12 mouse cellular contexts compared by ENCODE assay signal in genomic region chr2:167328340-167328739, GRCm38 (mm10). TPM values are rescaled to one million over a fixed set of nuclear protein-coding genes. Genes with fewer than 3 reads are reported as not detected.
DNase-seq lines count a peak whose midpoint lies in the region.
"Had no signal": no experiment of that assay in that cellular context is flagged by ENCODE, and none has a peak within 500 bp of the region (broad histone marks: within the 10 kb centered on the region; RNA-seq: fewer than 3 reads in every experiment).

No protein-coding gene starts in this region.

- DNase-seq in gastrocnemius, adult 18-20 months (ENCODE audit: low spot score): peak; percentile 56
- DNase-seq in gastrocnemius, postnatal 4 days (ENCODE audit: low spot score in 2 of 2): no peak
- peak; percentile 34 for DNase-seq in lung, postnatal 10 days
- no peak for DNase-seq in lung, adult 18-20 months
- DNase-seq in cerebellum, postnatal 14 days: peak; percentile 84 to 85
- DNase-seq in thymus, postnatal 36 days: no peak
- no peak for DNase-seq in frontal cortex, postnatal 14 days (ENCODE audit: low spot score in 2 of 2)
- DNase-seq: B cell, adult 2 months; kidney, adult 18-20 months; kidney, postnatal 14 days; lung, adult 2 months; thymus, postnatal 4 days had no signal

RNA-seq across cellular contexts. Expression of gene B4galt5, which starts 20.6 kb away (rescaled TPM):
- 1 to 10 TPM; 6.9 to 7.9 TPM for total RNA-seq in gastrocnemius, adult 18-20 months (2021)
- total RNA-seq in gastrocnemius, postnatal 4 days (2021): 10 to 100 TPM; 40.0 to 41.0 TPM

Comparison
In these comparisons a context has a peak if more than half of its experiments do, and no peak if none do; other contexts are left out.
1. DNase-seq: peak in gastrocnemius, adult 18-20 months (single experiment), lung, postnatal 10 days (single experiment) and cerebellum, postnatal 14 days (2 of 2); none in gastrocnemius, postnatal 4 days (0 of 2), lung, adult 18-20 months (0 of 2), thymus, postnatal 36 days (0 of 2) and frontal cortex, postnatal 14 days (0 of 2).
2. RNA of gene B4galt5, which starts 20.6 kb away (total RNA-seq): 40.0 to 41.0 TPM in gastrocnemius, postnatal 4 days; 6.9 to 7.9 TPM in gastrocnemius, adult 18-20 months; every median in the first group is over 4 times any median in the second.